Mouse (Mus musculus): ENCODE measurements at regions not wholly inside any gene's neighbourhood (a gene's known extent, or its start where the extent isn't known, plus 50 kb on each side); places are given as distances from the start of the nearest gene placed in this dataset.

- TF ChIP-seq CTCF (conservative IDR thresholded peaks at IDR 0.05; ENCODE audit: low read length) (no peak), NANOG (IDR thresholded peaks at IDR 0.05; ENCODE audit: borderline replicate concordance, low read length) (no peak)
Measured at GRCm38 (mm10) chr5:58847001-58847400, 1129.2 kb downstream of the Pcdh7 start.

Measured in E14TG2a.4 (cell line).